Mouse (Mus musculus) hindbrain, embryonic 13.5 days (tissue): ENCODE results near the gene Sult2a2. TPM values are rescaled to one million over a fixed set of nuclear protein-coding genes. Genes with fewer than 3 reads are reported as not detected.
"Not testable (repeated sequence)": the region's sequence is repeated elsewhere in the genome, so short reads cannot be mapped to it uniquely, and the experiment has no call there.

ENCODE experiments used
- ATAC-seq: fragments of 200-750 bp; cut with Nextera tagmentation; 2 replicates; pipeline ENCODE4 v1.8.0; 2017; ENCODE audit warnings: moderate TSS enrichment; ENCODE audit not compliant: low FRiP score
- H3K27ac ChIP-seq: fragments of 300-500 bp; sonication (generic); 2 replicates; pipeline ENCODE4 v1.5.1; 2015; ENCODE audit warnings: inconsistent platforms, mild to moderate bottlenecking, moderate library complexity
- H3K27me3 ChIP-seq: fragments of 300-500 bp; sonication (generic); 2 replicates; pipeline ENCODE4 v1.6.1; 2015; ENCODE audit warnings: mild to moderate bottlenecking, inconsistent platforms
- H3K36me3 ChIP-seq: fragments of 300-500 bp; sonication (generic); 2 replicates; pipeline ENCODE4 v1.6.1; 2015; ENCODE audit warnings: mild to moderate bottlenecking, inconsistent platforms
- H3K4me1 ChIP-seq: fragments of 300-500 bp; sonication (generic); replicated peaks from 2 replicates; pipeline ENCODE4 v1.6.1; 2015; ENCODE audit warnings: inconsistent platforms
- H3K4me2 ChIP-seq: fragments of 300-500 bp; sonication (generic); 2 replicates; pipeline ENCODE4 v1.6.1; 2015; ENCODE audit warnings: inconsistent platforms, mild to moderate bottlenecking, moderate library complexity
- H3K4me3 ChIP-seq: fragments of 300-500 bp; sonication (generic); 2 replicates; pipeline ENCODE4 v1.5.1; 2015; ENCODE audit warnings: mild to moderate bottlenecking, inconsistent platforms
- H3K9ac ChIP-seq: fragments of 300-500 bp; sonication (generic); 2 replicates; pipeline ENCODE4 v1.6.1; 2015; ENCODE audit warnings: mild to moderate bottlenecking, inconsistent platforms
- H3K9me3 ChIP-seq: fragments of 300-500 bp; sonication (generic); 2 replicates; pipeline ENCODE4 v1.6.1; 2016; ENCODE audit warnings: inconsistent platforms
- WGBS: fragments of 180-500 bp; shearing (Covaris S2); methylation state at CpG from one replicate; pipeline ENCODE4 v1.1.7; 2015; 5-methylcytosine and 5-hydroxymethylcytosine counted together
- polyA plus RNA-seq: library from polyadenylated mRNA; unstranded; fragments of >200 nt; fragmentation: Nextera tagmentation; extraction: Ambion mirVana; gene quantifications from 2 replicates; pipeline ENCODE4 v1.2.1, GENCODE M21; 2015

Sult2a2 gene
- polyA plus RNA-seq: not detected in 2 replicates

GRCm38 (mm10) chr7:13733205-13733604, at the start of gene Sult2a2:
Gene Sult2a2, plus strand, starts transcription at chr7:13733505.
- not testable (repeated sequence) for H3K27ac ChIP-seq, H3K4me2 ChIP-seq, H3K4me3 ChIP-seq, ATAC-seq, H3K9ac ChIP-seq, H3K36me3 ChIP-seq, H3K27me3 ChIP-seq, H3K4me1 ChIP-seq
- WGBS: 93% methylated on average over 1 of the region's 2 CpGs
- H3K9me3 ChIP-seq: 0 out of 2 replicates have a peak, but pooled peaks cover 10% of the 10 kb centered on the region

DNA sequence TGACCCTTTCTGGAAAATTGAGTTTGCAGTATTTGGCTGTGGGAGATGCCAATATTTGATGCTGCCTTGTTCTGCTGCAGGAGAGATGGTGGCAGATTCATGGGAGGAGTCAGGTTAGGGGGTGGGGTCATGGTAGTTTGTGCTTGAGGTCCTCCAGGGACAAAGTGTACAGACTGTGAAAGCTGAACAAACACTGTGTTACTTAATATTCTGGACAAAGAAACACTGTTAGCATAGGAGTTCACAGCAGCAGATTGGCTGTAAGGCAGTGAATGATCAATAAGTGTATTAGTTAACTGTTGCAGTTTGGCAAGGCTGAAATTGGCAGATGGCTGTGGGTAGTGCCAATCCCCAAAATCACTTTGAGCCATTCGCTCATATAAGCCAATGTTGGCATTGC, 80.6 kb downstream of the Sult2a2 start:
- no peak overlapping the region for H3K27ac ChIP-seq
- no peaks in the 10 kb centered on the region for H3K27me3 ChIP-seq
- peaks cover 22% of the 10 kb centered on the region; the same call in 1 of the 2 replicates for H3K9me3 ChIP-seq
- H3K9ac ChIP-seq: no peak overlapping the region
- H3K4me3 ChIP-seq: no peak overlapping the region
- 86% methylated on average over 1 of the region's 1 CpGs for WGBS
- H3K4me2 ChIP-seq: no peak overlapping the region
- H3K4me1 ChIP-seq: no peaks in the 10 kb centered on the region
- H3K36me3 ChIP-seq: no peaks in the 10 kb centered on the region
- no peak for ATAC-seq

Other genes starting within 250 kb of the Sult2a2 start
- gene Bsph2, start 162.4 kb upstream of the Sult2a2 start, polyA plus RNA-seq: not detected in 2 replicates
- not detected in 2 replicates for gene Sult2a5, start 109.5 kb upstream of the Sult2a2 start, polyA plus RNA-seq
- not detected in 2 replicates for gene Sult2a1, start 103.9 kb downstream of the Sult2a2 start, polyA plus RNA-seq